Mouse (Mus musculus) left cerebral cortex, adult 18-20 months (tissue): ENCODE measurements at regions not wholly inside any gene's neighbourhood (a gene's known extent, or its start where the extent isn't known, plus 50 kb on each side); places are given as distances from the start of the nearest gene placed in this dataset.
A peak's percentile ranks its signal among the peaks of the same experiment; 100 is the strongest.

Source experiments
- DNase-seq, 2 experiments: peaks; one replicate each; pipeline ENCODE4 v3.0.0; 2021 to 2022; ENCODE audit warnings: low spot score in 2 of 2, mixed read lengths in 1 of 2

GRCm38 (mm10) chr13:35212276-35212675 is 185.4 kb upstream of the Eci2 start:
- no peak for DNase-seq

GRCm38 (mm10) chr13:35214219-35214618 is 187.3 kb upstream of the Eci2 start:
- DNase-seq, result no peak

- peak in 1 of 2 experiments; percentile 33 for DNase-seq
Measured at GRCm38 (mm10) chr13:35226142-35226829, 199.4 kb upstream of the Eci2 start.

GRCm38 (mm10) chr13:35226944-35227343 is 200.0 kb upstream of the Eci2 start:
- DNase-seq, result no peak

GRCm38 (mm10) chr13:35229601-35230000 is 202.7 kb upstream of the Eci2 start:
- no peak for DNase-seq

GRCm38 (mm10) chr13:35233636-35234035 is 206.7 kb upstream of the Eci2 start:
- no peak for DNase-seq

- peak; percentile 74 to 76 for DNase-seq
Measured at GRCm38 (mm10) chr13:35241443-35241842, 214.5 kb upstream of the Eci2 start.

GRCm38 (mm10) chr13:35243946-35244345 is 217.1 kb upstream of the Eci2 start:
- DNase-seq, result no peak

- DNase-seq, result no peak
Measured at GRCm38 (mm10) chr13:35257386-35257785, 230.5 kb upstream of the Eci2 start.

- no peak for DNase-seq
Measured at GRCm38 (mm10) chr13:35258720-35259119, 231.8 kb upstream of the Eci2 start.

- DNase-seq, result peak in 1 of 2 experiments; percentile 20
Measured at GRCm38 (mm10) chr13:35283959-35284358, 257.1 kb upstream of the Eci2 start.

GRCm38 (mm10) chr13:35302088-35302487 is 275.2 kb upstream of the Eci2 start:
- no peak for DNase-seq

- DNase-seq, result no peak
Measured at GRCm38 (mm10) chr13:35316772-35317171, 289.9 kb upstream of the Eci2 start.

GRCm38 (mm10) chr13:35326682-35327242 is 299.9 kb upstream of the Eci2 start:
- DNase-seq, result no peak

GRCm38 (mm10) chr13:35328320-35328719 is 301.4 kb upstream of the Eci2 start:
- no peak for DNase-seq

- no peak for DNase-seq
Measured at GRCm38 (mm10) chr13:35330926-35331325, 304.0 kb upstream of the Eci2 start.

- no peak for DNase-seq
Measured at GRCm38 (mm10) chr13:35345507-35346129, 314.0 kb upstream of the Cdyl start.

GRCm38 (mm10) chr13:35348283-35348682 is 311.4 kb upstream of the Cdyl start:
- DNase-seq, result no peak

- DNase-seq, result no peak
Measured at GRCm38 (mm10) chr13:35359345-35359744, 300.3 kb upstream of the Cdyl start.

GRCm38 (mm10) chr13:35377487-35377886 is 282.1 kb upstream of the Cdyl start:
- DNase-seq, result no peak

- DNase-seq, result no peak
Measured at GRCm38 (mm10) chr13:35379500-35379899, 280.1 kb upstream of the Cdyl start.

GRCm38 (mm10) chr13:35380224-35381009 is 279.2 kb upstream of the Cdyl start:
- DNase-seq, result no peak
